Mouse (Mus musculus) embryonic facial prominence, embryonic 11.5 days (tissue): ENCODE results near the gene Frg2f1. TPM values are rescaled to one million over a fixed set of nuclear protein-coding genes. Genes with fewer than 3 reads are reported as not detected.
A peak's percentile ranks its signal among the peaks of the same experiment; 100 is the strongest.

Source experiments
- ATAC-seq: fragments of 200-750 bp; cut with Nextera tagmentation; replicated peaks from 2 replicates; pipeline ENCODE4 v1.8.0; 2017; ENCODE audit warnings: low read depth; ENCODE audit not compliant: insufficient number of reproducible peaks, low FRiP score, low TSS enrichment
- DNase-seq: peaks from one replicate; pipeline ENCODE4 v3.0.0-alpha.2; 2015; ENCODE audit warnings: low spot score
- H3K27ac ChIP-seq: fragments of 300-500 bp; sonication (generic); replicated peaks from 2 replicates; pipeline ENCODE4 v1.5.1; 2014; ENCODE audit warnings: mild to moderate bottlenecking, low read depth, low read length, control low read depth
- H3K27me3 ChIP-seq: fragments of 300-500 bp; sonication (generic); 2 replicates; pipeline ENCODE4 v1.6.1; 2014; ENCODE audit warnings: mild to moderate bottlenecking, low read length, moderate library complexity, mixed read lengths; ENCODE audit not compliant: control insufficient read depth, insufficient read depth
- H3K36me3 ChIP-seq: fragments of 300-500 bp; sonication (generic); replicated peaks from 2 replicates; pipeline ENCODE4 v1.6.1; 2014; ENCODE audit warnings: low read depth, mild to moderate bottlenecking, low read length, moderate library complexity, mixed read lengths; ENCODE audit not compliant: control insufficient read depth, insufficient read depth
- H3K4me1 ChIP-seq: fragments of 300-500 bp; sonication (generic); 2 replicates; pipeline ENCODE4 v1.6.1; 2014; ENCODE audit warnings: low read length, mixed read lengths; ENCODE audit not compliant: control insufficient read depth, insufficient read depth
- H3K4me2 ChIP-seq: fragments of 300-500 bp; sonication (generic); 2 replicates; pipeline ENCODE4 v1.6.1; 2014; ENCODE audit warnings: low read depth, mild to moderate bottlenecking, control low read depth, low read length, moderate library complexity
- H3K4me3 ChIP-seq: fragments of 300-500 bp; sonication (generic); 2 replicates; pipeline ENCODE4 v1.5.1; 2014; ENCODE audit warnings: low read depth, low read length, control low read depth
- H3K9ac ChIP-seq: fragments of 300-500 bp; sonication (generic); replicated peaks from 2 replicates; pipeline ENCODE4 v1.6.1; 2014; ENCODE audit warnings: mild to moderate bottlenecking, control low read depth, low read length
- H3K9me3 ChIP-seq: fragments of 300-500 bp; sonication (generic); replicated peaks from 2 replicates; pipeline ENCODE4 v1.6.1; 2016; ENCODE audit warnings: mild to moderate bottlenecking, low read length, inconsistent platforms, mixed read lengths; ENCODE audit not compliant: control insufficient read depth
- WGBS: fragments of 180-500 bp; shearing (Covaris S2); extraction: QIAGEN DNeasy Blood & Tissue Kit; methylation state at CpG from one replicate; pipeline ENCODE4 v1.1.7; 2014; 5-methylcytosine and 5-hydroxymethylcytosine counted together
- polyA plus RNA-seq: library from polyadenylated mRNA; unstranded; fragments of >200 nt; fragmentation: Nextera tagmentation; extraction: Ambion mirVana; gene quantifications from 2 replicates; pipeline ENCODE4 v1.2.1, GENCODE M21; 2014

Frg2f1 gene
- polyA plus RNA-seq = 3.0 and 3.1 TPM in 2 replicates

GRCm38 (mm10) chr4:119539031-119539824 lies at the start of gene Frg2f1:
Gene Frg2f1, minus strand, starts transcription at chr4:119539529.
- WGBS = under 1% methylated on average over 59 of the region's 85 CpGs
- peak; percentile 93 for DNase-seq
- H3K9ac ChIP-seq = peak within 1 kb of the TSS; percentile 87

DNA sequence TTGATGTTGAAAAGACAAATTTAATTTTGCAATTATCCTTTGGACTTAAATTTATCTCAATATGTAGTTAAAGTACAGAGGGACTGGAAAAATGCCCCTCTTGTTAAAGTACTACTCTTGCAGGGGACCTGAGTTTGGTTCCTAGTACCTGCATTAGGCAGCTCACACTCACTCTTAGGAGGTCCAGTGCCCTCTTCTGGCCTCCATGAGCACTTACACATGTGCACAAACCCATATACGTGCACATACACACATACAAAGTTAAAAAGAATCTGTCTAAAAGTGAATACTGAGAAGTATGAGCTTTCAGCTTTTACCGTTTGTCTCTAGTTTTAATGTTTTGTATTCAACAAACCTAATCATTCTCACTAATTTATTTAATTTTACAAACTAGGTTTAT lies 48.7 kb upstream of the Frg2f1 start:
- Histone ChIP-seq H3K4me3 (no peak overlapping the region), H3K9me3 (no peaks in the 10 kb centered on the region), H3K36me3 (peaks cover 4% of the 10 kb centered on the region; the same call in 1 of the 2 replicates), H3K27me3 (no peaks in the 10 kb centered on the region), H3K27ac (no peak overlapping the region), H3K9ac (no peak overlapping the region), H3K4me2 (no peak overlapping the region), H3K4me1 (no peaks in the 10 kb centered on the region)
- WGBS = 89% methylated on average over 2 of the region's 2 CpGs
- DNase-seq = no peak
- no peak for ATAC-seq

More at GRCm38 (mm10) chr4:119539031-119539824, at the start of gene Frg2f1:
- H3K9me3 ChIP-seq = no peaks in the 10 kb centered on the region
- H3K27ac ChIP-seq = peak within 1 kb of the TSS; percentile 95
- H3K36me3 ChIP-seq = no peaks in the 10 kb centered on the region
- H3K27me3 ChIP-seq = no peaks in the 10 kb centered on the region
- ATAC-seq = peak; percentile 87
- H3K4me2 ChIP-seq = peak within 1 kb of the TSS; percentile 74
- H3K4me1 ChIP-seq = no peaks in the 10 kb centered on the region; the same call in 1 of the 2 replicates
- peak within 1 kb of the TSS; percentile 97 for H3K4me3 ChIP-seq

- Histone ChIP-seq H3K4me1 (no peaks in the 10 kb centered on the region), H3K9me3 (no peaks in the 10 kb centered on the region), H3K36me3 (no peaks in the 10 kb centered on the region), H3K4me3 (no peak overlapping the region), H3K9ac (no peak overlapping the region), H3K27ac (no peak overlapping the region), H3K27me3 (no peaks in the 10 kb centered on the region), H3K4me2 (no peak overlapping the region)
- WGBS = 92% methylated on average over 3 of the region's 3 CpGs
- ATAC-seq = no peak
- DNase-seq = no peak
Observed at GRCm38 (mm10) chr4:119575459-119575858, 36.1 kb upstream of the Frg2f1 start.

GRCm38 (mm10) chr4:119574504-119574903 lies 35.2 kb upstream of the Frg2f1 start:
- H3K36me3 ChIP-seq = no peaks in the 10 kb centered on the region
- H3K4me3 ChIP-seq = no peak overlapping the region
- no peak for DNase-seq
- no peaks in the 10 kb centered on the region for H3K9me3 ChIP-seq
- H3K27me3 ChIP-seq = no peaks in the 10 kb centered on the region
- 81% methylated on average over 2 of the region's 2 CpGs for WGBS
- H3K27ac ChIP-seq = no peak overlapping the region
- ATAC-seq = no peak
- no peak overlapping the region for H3K4me2 ChIP-seq
- H3K9ac ChIP-seq = no peak overlapping the region
- H3K4me1 ChIP-seq = no peaks in the 10 kb centered on the region

- DNase-seq (no peak), ATAC-seq (no peak)
- no peaks in the 10 kb centered on the region for H3K9me3 ChIP-seq
- H3K36me3 ChIP-seq = no peaks in the 10 kb centered on the region
- H3K4me1 ChIP-seq = no peaks in the 10 kb centered on the region
- no peaks in the 10 kb centered on the region for H3K27me3 ChIP-seq
- no peak overlapping the region for H3K9ac ChIP-seq
- no peak overlapping the region for H3K4me2 ChIP-seq
- H3K4me3 ChIP-seq = no peak overlapping the region
- no peak overlapping the region for H3K27ac ChIP-seq
- WGBS = 88% methylated on average over 3 of the region's 3 CpGs
Observed at GRCm38 (mm10) chr4:119572682-119573081, 33.4 kb upstream of the Frg2f1 start.

GRCm38 (mm10) chr4:119566322-119566835 lies 27.1 kb upstream of the Frg2f1 start:
- Histone ChIP-seq H3K9me3 (no peaks in the 10 kb centered on the region), H3K36me3 (no peaks in the 10 kb centered on the region; the same call in 1 of the 2 replicates), H3K4me3 (no peak overlapping the region), H3K27me3 (no peaks in the 10 kb centered on the region), H3K9ac (no peak overlapping the region), H3K4me1 (no peaks in the 10 kb centered on the region), H3K4me2 (no peak overlapping the region), H3K27ac (no peak overlapping the region)
- DNase-seq (no peak), ATAC-seq (no peak)
- 90% methylated on average over 4 of the region's 4 CpGs for whole genome bisulfite sequencing

- DNase-seq (no peak), ATAC-seq (no peak)
- Histone ChIP-seq H3K4me2 (no peak overlapping the region), H3K27ac (no peak overlapping the region), H3K4me3 (no peak overlapping the region), H3K9me3 (no peaks in the 10 kb centered on the region), H3K9ac (no peak overlapping the region), H3K36me3 (no peaks in the 10 kb centered on the region; the same call in 1 of the 2 replicates), H3K4me1 (no peaks in the 10 kb centered on the region), H3K27me3 (no peaks in the 10 kb centered on the region)
Observed at GRCm38 (mm10) chr4:119563136-119563535, 23.8 kb upstream of the Frg2f1 start.

DNA sequence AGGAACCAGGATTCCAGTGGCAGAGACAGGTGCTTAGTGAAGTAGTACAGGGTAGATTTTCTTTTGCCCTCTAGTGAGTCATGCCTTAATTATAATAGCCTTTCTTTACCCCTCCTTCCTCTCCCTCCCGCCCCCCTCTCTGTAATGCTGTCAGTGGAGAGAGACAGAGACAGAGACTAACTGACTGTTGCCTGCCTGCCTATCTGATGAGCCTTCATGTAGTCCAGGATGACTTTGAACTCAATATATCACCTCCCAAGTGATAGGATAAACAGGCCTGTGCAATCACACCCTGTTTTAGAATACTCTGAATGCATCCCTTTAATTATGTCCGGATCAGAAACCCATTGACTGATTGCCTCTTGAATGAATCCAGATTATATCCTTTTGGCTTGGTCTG lies 16.1 kb upstream of the Frg2f1 start:
- H3K4me1 ChIP-seq = no peaks in the 10 kb centered on the region
- no peaks in the 10 kb centered on the region for H3K9me3 ChIP-seq
- H3K9ac ChIP-seq = no peak overlapping the region
- ATAC-seq (no peak), DNase-seq (no peak)
- no peaks in the 10 kb centered on the region for H3K36me3 ChIP-seq
- no peaks in the 10 kb centered on the region for H3K27me3 ChIP-seq
- H3K4me3 ChIP-seq = no peak overlapping the region
- H3K4me2 ChIP-seq = no peak overlapping the region
- 63% methylated on average over 2 of the region's 2 CpGs for WGBS
- H3K27ac ChIP-seq = no peak overlapping the region
